Mouse (Mus musculus) spleen, postnatal 36 days (tissue): Measurements from ENCODE around the gene Tuba3a.
A peak's percentile ranks its signal among the peaks of the same experiment; 100 is the strongest.

Experiments
- DNase-seq, 2 experiments: peaks; one replicate each; pipeline ENCODE4 v3.0.0; 2022; ENCODE audit warnings: low spot score in 2 of 2, mixed read lengths in 1 of 2

The Tuba3a gene

GRCm38 (mm10) chr6:125231117-125232044 is 54.5 kb downstream of the Tuba3a start, which contains the start of gene Tapbpl:
TSS of gene Tapbpl (minus strand) at chr6:125231860.
- DNase-seq = peak; percentile 78 to 80

GRCm38 (mm10) chr6:125230571-125230970 is 55.3 kb downstream of the Tuba3a start:
- DNase-seq = no peak
